Mouse (Mus musculus) ES-E14 (cell line): ENCODE measurements around the gene Fam219b.

Experiments
- HCFC1 ChIP-seq: IDR thresholded peaks from 2 replicates; pipeline ENCODE4 v1.6.1; 2012; ENCODE audit warnings: low read length, inconsistent platforms, borderline replicate concordance; ENCODE audit not compliant: insufficient read depth
- MAFK ChIP-seq: IDR thresholded peaks from 2 replicates; pipeline ENCODE4 v1.6.1; 2014; ENCODE audit warnings: mild to moderate bottlenecking, low read depth, low read length, inconsistent platforms; ENCODE audit not compliant: insufficient read depth
- ZC3H11A ChIP-seq: IDR thresholded peaks from 2 replicates; pipeline ENCODE4 v1.6.1; 2012; ENCODE audit warnings: low read depth, mild to moderate bottlenecking, inconsistent platforms, low read length, borderline replicate concordance
- ZNF384 ChIP-seq: IDR thresholded peaks from 2 replicates; pipeline ENCODE4 v1.6.1; 2012; ENCODE audit warnings: low read depth, low read length, inconsistent platforms

DNA sequence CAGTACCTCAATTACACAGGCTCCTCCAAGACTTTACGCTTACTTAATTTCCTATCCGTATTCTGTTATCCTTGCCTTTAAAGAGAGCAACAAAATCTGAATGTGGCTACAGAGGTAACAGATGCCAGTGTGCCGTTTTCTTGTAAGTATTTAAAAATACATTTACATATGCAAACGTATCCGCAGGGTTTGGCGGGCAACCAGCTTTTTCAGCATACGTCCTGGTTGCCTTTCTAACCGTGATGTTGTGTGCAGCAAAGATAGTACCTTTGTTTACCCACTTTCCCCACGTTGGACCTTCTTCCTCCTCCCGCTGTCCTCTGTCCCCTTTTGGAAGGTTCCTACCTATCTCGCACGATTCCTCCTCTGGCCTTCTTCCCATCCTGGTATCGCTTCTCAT is 35.9 kb upstream of the Fam219b start:
- TF ChIP-seq HCFC1, result no peak
- TF ChIP-seq ZNF384, result no peak
- no peak for TF ChIP-seq MAFK
- TF ChIP-seq ZC3H11A, result no peak
